Mouse (Mus musculus) forebrain, postnatal 0 days (tissue): ENCODE data around the gene Mrpl42. TPM values are rescaled to one million over a fixed set of nuclear protein-coding genes. Genes with fewer than 3 reads are reported as not detected.

Experiments used
- ATAC-seq: fragments of 200-750 bp; cut with Nextera tagmentation; 2 replicates; pipeline ENCODE4 v1.8.0; 2017; ENCODE audit warnings: mild to moderate bottlenecking, moderate library complexity
- DNase-seq: peaks from one replicate; pipeline ENCODE4 v3.0.0-alpha.2; 2015
- H3K27ac ChIP-seq: fragments of 300-500 bp; sonication (generic); 2 replicates; pipeline ENCODE4 v1.5.1; 2014; ENCODE audit warnings: low read depth, mild to moderate bottlenecking, antibody characterized with exemption, low read length, moderate library complexity, mixed read lengths
- H3K27me3 ChIP-seq: fragments of 300-500 bp; sonication (generic); 2 replicates; pipeline ENCODE4 v1.6.1; 2014; ENCODE audit warnings: mild to moderate bottlenecking, low read length, mixed read lengths; ENCODE audit not compliant: insufficient read depth
- H3K36me3 ChIP-seq: fragments of 300-500 bp; sonication (generic); 2 replicates; pipeline ENCODE4 v1.6.1; 2014; ENCODE audit warnings: mild to moderate bottlenecking, moderate library complexity; ENCODE audit not compliant: insufficient read depth
- H3K4me1 ChIP-seq: fragments of 300-500 bp; sonication (generic); 2 replicates; pipeline ENCODE4 v1.6.1; 2014; ENCODE audit warnings: antibody characterized with exemption; ENCODE audit not compliant: insufficient read depth
- H3K4me2 ChIP-seq: fragments of 300-500 bp; sonication (generic); 2 replicates; pipeline ENCODE4 v1.6.1; 2014; ENCODE audit warnings: low read depth, mild to moderate bottlenecking, moderate library complexity
- H3K4me3 ChIP-seq: fragments of 300-500 bp; sonication (generic); 2 replicates; pipeline ENCODE4 v1.5.1; 2014; ENCODE audit warnings: low read depth, low read length, mixed read lengths
- H3K9ac ChIP-seq: fragments of 300-500 bp; sonication (generic); 2 replicates; pipeline ENCODE4 v1.6.1; 2014; ENCODE audit warnings: mild to moderate bottlenecking
- H3K9me3 ChIP-seq: fragments of 300-500 bp; sonication (generic); 2 replicates; pipeline ENCODE4 v1.6.1; 2016; ENCODE audit warnings: low read length
- CTCF ChIP-seq: sonication (generic); IDR thresholded peaks from 2 replicates; pipeline ENCODE4 v1.5.1; 2016; ENCODE audit warnings: antibody characterized with exemption, control low read depth, low read depth
- WGBS: fragments of 180-500 bp; shearing (Covaris S2); extraction: QIAGEN DNeasy Blood & Tissue Kit; methylation state at CpG from one replicate; pipeline ENCODE4 v1.1.7; 2014; 5-methylcytosine and 5-hydroxymethylcytosine counted together
- polyA plus RNA-seq: library from polyadenylated mRNA; unstranded; fragments of >200 nt; fragmentation: Nextera tagmentation; extraction: Ambion mirVana; gene quantifications from 2 replicates; pipeline ENCODE4 v1.2.1, GENCODE M21; 2015
- total RNA-seq: library from RNA; depleted of rRNA; stranded (reverse); fragments of >200 nt; gene quantifications from 2 replicates; pipeline ENCODE4 v1.2.3, GENCODE M21; 2014

The Mrpl42 gene
- total and polyA plus RNA-seq, 2 experiments from 2014 or later = 88.8 to 249 TPM

DNA sequence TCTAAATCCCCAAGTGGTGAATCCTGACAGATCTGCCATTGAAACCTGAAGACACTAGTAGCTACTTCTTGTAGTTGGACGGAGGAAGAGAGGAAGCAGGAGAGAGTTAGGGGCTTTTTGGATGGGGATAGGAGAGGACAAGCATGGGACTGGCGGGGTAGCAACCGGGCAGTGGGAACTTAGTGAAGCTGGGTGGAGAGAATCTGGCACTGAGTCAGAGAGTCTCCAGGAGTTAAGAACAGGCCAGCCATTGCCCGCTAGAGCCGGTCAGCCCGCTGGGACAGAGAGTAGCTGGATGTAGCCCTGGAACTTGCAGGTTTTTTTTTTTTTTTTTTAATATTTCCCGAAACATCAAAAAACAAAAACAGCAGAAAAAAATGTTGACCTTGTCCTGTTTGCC lies 31.6 kb upstream of the Mrpl42 start:
- Histone ChIP-seq H3K27ac (no peak overlapping the region), H3K4me3 (no peak overlapping the region), H3K27me3 (no peaks in the 10 kb centered on the region), H3K9ac (no peak overlapping the region), H3K36me3 (no peaks in the 10 kb centered on the region), H3K4me2 (no peak overlapping the region), H3K9me3 (no peaks in the 10 kb centered on the region), H3K4me1 (peaks cover 3% of the 10 kb centered on the region; the same call in 1 of the 2 replicates)
- ATAC-seq = no peak
- DNase-seq = no peak
- 89% methylated on average over 7 of the region's 7 CpGs for WGBS
- no peak for TF ChIP-seq CTCF

GRCm38 (mm10) chr10:95532916-95533315 lies 31.2 kb upstream of the Mrpl42 start:
- no peak for TF ChIP-seq CTCF
- no peaks in the 10 kb centered on the region for H3K9me3 ChIP-seq
- H3K36me3 ChIP-seq = no peaks in the 10 kb centered on the region
- H3K4me2 ChIP-seq = no peak overlapping the region
- peaks cover 3% of the 10 kb centered on the region; the same call in 1 of the 2 replicates for H3K4me1 ChIP-seq
- H3K9ac ChIP-seq = no peak overlapping the region
- DNase-seq (no peak), ATAC-seq (no peak)
- WGBS = 94% methylated on average over 5 of the region's 5 CpGs
- H3K27me3 ChIP-seq = no peaks in the 10 kb centered on the region
- no peak overlapping the region for H3K4me3 ChIP-seq
- no peak overlapping the region for H3K27ac ChIP-seq

GRCm38 (mm10) chr10:95530551-95531121 lies 28.9 kb upstream of the Mrpl42 start:
- DNase-seq = no peak
- H3K9ac ChIP-seq = no peak overlapping the region
- H3K4me1 ChIP-seq = peaks cover 3% of the 10 kb centered on the region; the same call in 1 of the 2 replicates
- no peak overlapping the region for H3K4me3 ChIP-seq
- H3K4me2 ChIP-seq = no peak overlapping the region
- ATAC-seq = no peak; the same call in 1 of the 2 replicates
- H3K27ac ChIP-seq = no peak overlapping the region
- no peaks in the 10 kb centered on the region for H3K36me3 ChIP-seq
- no peaks in the 10 kb centered on the region for H3K27me3 ChIP-seq
- no peak for TF ChIP-seq CTCF
- 39% methylated on average over 2 of the region's 2 CpGs for WGBS
- no peaks in the 10 kb centered on the region for H3K9me3 ChIP-seq

GRCm38 (mm10) chr10:95526495-95527122 lies 24.9 kb upstream of the Mrpl42 start:
- Histone ChIP-seq H3K9me3 (no peaks in the 10 kb centered on the region), H3K27me3 (no peaks in the 10 kb centered on the region), H3K4me2 (no peak overlapping the region), H3K27ac (no peak overlapping the region), H3K36me3 (no peaks in the 10 kb centered on the region), H3K9ac (no peak overlapping the region), H3K4me3 (no peak overlapping the region), H3K4me1 (peaks cover 3% of the 10 kb centered on the region; the same call in 1 of the 2 replicates)
- DNase-seq = no peak
- no peak for TF ChIP-seq CTCF
- WGBS = 64% methylated on average over 5 of the region's 5 CpGs
- ATAC-seq = no peak

DNA sequence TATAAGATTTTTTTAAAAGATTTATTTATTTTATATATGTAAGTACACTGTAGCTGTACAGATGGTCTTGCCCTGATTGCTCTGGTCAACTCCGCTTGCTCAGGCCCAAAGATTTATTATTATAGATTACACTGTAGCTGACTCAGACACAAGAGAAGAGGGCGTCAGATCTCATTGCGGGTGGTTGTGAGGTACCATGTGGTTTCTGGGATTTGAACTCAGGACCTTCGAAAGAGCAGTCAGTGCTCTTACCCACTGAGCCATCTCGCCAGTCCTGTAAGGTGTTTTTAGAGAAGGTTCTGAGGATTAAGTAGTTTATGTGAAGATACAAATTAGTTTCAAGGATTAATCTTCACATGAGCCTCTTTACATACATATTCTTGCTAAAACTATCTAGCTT lies 24.1 kb upstream of the Mrpl42 start:
- DNase-seq (no peak), ATAC-seq (no peak)
- Histone ChIP-seq H3K4me2 (no peak overlapping the region), H3K4me1 (peaks cover under 1% of the 10 kb centered on the region; the same call in 1 of the 2 replicates), H3K36me3 (no peaks in the 10 kb centered on the region), H3K4me3 (no peak overlapping the region), H3K9ac (no peak overlapping the region), H3K27ac (no peak overlapping the region), H3K9me3 (no peaks in the 10 kb centered on the region), H3K27me3 (no peaks in the 10 kb centered on the region)
- no peak for TF ChIP-seq CTCF
- 93% methylated on average over 5 of the region's 5 CpGs for WGBS

- H3K9me3 ChIP-seq = no peaks in the 10 kb centered on the region
- H3K9ac ChIP-seq = no peak overlapping the region
- no peaks in the 10 kb centered on the region for H3K27me3 ChIP-seq
- DNase-seq (no peak), ATAC-seq (no peak)
- TF ChIP-seq CTCF = no peak
- no peak overlapping the region for H3K4me2 ChIP-seq
- no peaks in the 10 kb centered on the region for H3K36me3 ChIP-seq
- no peaks in the 10 kb centered on the region; the same call in 1 of the 2 replicates for H3K4me1 ChIP-seq
- H3K4me3 ChIP-seq = no peak overlapping the region
- no peak overlapping the region for H3K27ac ChIP-seq
- 77% methylated on average over 6 of the region's 6 CpGs for WGBS
These were observed 23.4 kb upstream of the Mrpl42 start for GRCm38 (mm10) chr10:95525037-95525675.

- no peak overlapping the region for H3K9ac ChIP-seq
- no peak overlapping the region for H3K4me3 ChIP-seq
- peaks cover 8% of the 10 kb centered on the region; the same call in 1 of the 2 replicates for H3K4me1 ChIP-seq
- no peaks in the 10 kb centered on the region for H3K36me3 ChIP-seq
- H3K27me3 ChIP-seq = no peaks in the 10 kb centered on the region
- H3K9me3 ChIP-seq = no peaks in the 10 kb centered on the region
- H3K27ac ChIP-seq = no peak overlapping the region
- no peak for ATAC-seq
- H3K4me2 ChIP-seq = no peak overlapping the region
- no peak for DNase-seq
- WGBS = 93% methylated on average over 6 of the region's 6 CpGs
- TF ChIP-seq CTCF = no peak
These were observed 15.9 kb upstream of the Mrpl42 start for GRCm38 (mm10) chr10:95517656-95518055.
